Mouse (Mus musculus) small intestine, adult 2 months (tissue): ENCODE measurements at regions not wholly inside any gene's neighbourhood (a gene's known extent, or its start where the extent isn't known, plus 50 kb on each side); places are given as distances from the start of the nearest gene placed in this dataset.

ENCODE experiments used
- CTCF ChIP-seq: fragments of 200-500 bp; IDR thresholded peaks from 2 replicates; pipeline ENCODE4 v1.5.1; 2012; ENCODE audit warnings: low read depth, mild to moderate bottlenecking, control low read depth, inconsistent platforms, low read length, moderate library complexity, mixed read lengths; ENCODE audit not compliant: insufficient replicate concordance, insufficient read length; ENCODE audit errors: extremely low read depth
- POLR2A ChIP-seq: fragments of 200-500 bp; IDR thresholded peaks from 2 replicates; pipeline ENCODE4 v1.6.1; 2012; ENCODE audit warnings: low read depth, mild to moderate bottlenecking, control low read depth, inconsistent platforms, low read length, moderate library complexity

GRCm38 (mm10) chr3:144378524-144379225 is 173.7 kb upstream of the Lmo4 start:
- TF ChIP-seq CTCF (no peak), POLR2A (no peak)
